In genomic region chr7:135646976-135647375, GRCm38 (mm10) we compare ENCODE assay signal across 24 mouse cellular contexts.
DNase-seq lines count a peak whose midpoint lies in the region; ATAC-seq and TF ChIP-seq lines count a peak whose summit lies in the region.
"Had no signal": no experiment of that assay in that cellular context is flagged by ENCODE, and none has a peak within 500 bp of the region (broad histone marks: within the 10 kb centered on the region; RNA-seq: fewer than 3 reads in every experiment).

No protein-coding gene starts in this region.

- no peak for DNase-seq in liver, postnatal 0 days
- DNase-seq in liver, embryonic 11.5 days (ENCODE audit: low spot score) = no peak
- peak; percentile 59 to 73 for DNase-seq in natural killer cell, adult 2 months (ENCODE audit: low spot score in 2 of 2)
- DNase-seq in thymus, postnatal 4 days = peak; percentile 60
- no peak for DNase-seq in hindbrain, embryonic 14.5 days (ENCODE audit: low spot score)
- no peak for DNase-seq in cerebellum, adult 18-20 months
- DNase-seq in heart, adult 18-20 months = no peak
- DNase-seq: adrenal gland, postnatal 14 days; cerebellum, adult 9-10 months; heart, postnatal 10 days; kidney, adult 8-10 months; kidney, postnatal 10 days; layer of hippocampus, postnatal 36 days; right cerebral cortex, postnatal 14 days; spleen, adult 18-20 months had no signal

- 0 out of 2 replicates have a peak, but pooled peaks cover 5% of the 10 kb centered on the region for H3K4me1 ChIP-seq in liver, postnatal 0 days (ENCODE audit: insufficient read depth)
- no peaks in the 10 kb centered on the region for H3K4me1 ChIP-seq in liver, embryonic 11.5 days (replicated peaks; ENCODE audit: control insufficient read depth, insufficient read depth, low read length)
- no peaks in the 10 kb centered on the region for H3K4me1 ChIP-seq in hindbrain, embryonic 14.5 days (replicated peaks; ENCODE audit: control insufficient read depth, insufficient read depth, low read length)
- H3K4me1 ChIP-seq: hindbrain, embryonic 10.5 days; limb, embryonic 12.5 days; liver, embryonic 12.5 days had no signal

- H3K9me3 ChIP-seq in liver, postnatal 0 days (ENCODE audit: low read length) = no peaks in the 10 kb centered on the region
- no peaks in the 10 kb centered on the region for H3K9me3 ChIP-seq in liver, embryonic 11.5 days (ENCODE audit: control insufficient read depth, low read length)
- no peaks in the 10 kb centered on the region for H3K9me3 ChIP-seq in hindbrain, embryonic 14.5 days (ENCODE audit: control insufficient read depth, low read length)
- H3K9me3 ChIP-seq: forebrain, embryonic 15.5 days; lung, embryonic 15.5 days had no signal

- H3K4me2 ChIP-seq in liver, postnatal 0 days (ENCODE audit: low read depth, low read length) = no peak overlapping the region
- no peak overlapping the region for H3K4me2 ChIP-seq in liver, embryonic 11.5 days
- no peak overlapping the region for H3K4me2 ChIP-seq in hindbrain, embryonic 14.5 days (replicated peaks)
- H3K4me2 ChIP-seq: forebrain, embryonic 15.5 days; heart, embryonic 11.5 days; limb, embryonic 12.5 days; liver, embryonic 12.5 days; lung, embryonic 15.5 days had no signal

- no peaks in the 10 kb centered on the region for H3K36me3 ChIP-seq in liver, postnatal 0 days (replicated peaks; ENCODE audit: insufficient read depth, low read length)
- H3K36me3 ChIP-seq in liver, embryonic 11.5 days (ENCODE audit: control insufficient read depth, insufficient read depth, low read length) = no peaks in the 10 kb centered on the region
- H3K36me3 ChIP-seq in hindbrain, embryonic 14.5 days (replicated peaks; ENCODE audit: control insufficient read depth, insufficient read depth) = no peaks in the 10 kb centered on the region
- H3K36me3 ChIP-seq: forebrain, embryonic 15.5 days; hindbrain, embryonic 10.5 days; limb, embryonic 12.5 days; lung, embryonic 15.5 days had no signal

- H3K4me3 ChIP-seq in liver, postnatal 0 days (ENCODE audit: low read depth, low read length) = no peak overlapping the region
- no peak overlapping the region for H3K4me3 ChIP-seq in liver, embryonic 11.5 days (ENCODE audit: low read depth, low read length)
- H3K4me3 ChIP-seq in hindbrain, embryonic 14.5 days (replicated peaks; ENCODE audit: low read length) = no peak overlapping the region
- H3K4me3 ChIP-seq: forebrain, embryonic 15.5 days; hindbrain, embryonic 10.5 days; limb, embryonic 12.5 days; liver, embryonic 12.5 days; lung, embryonic 15.5 days; myocyte had no signal

- WGBS in liver, postnatal 0 days (ENCODE audit: insufficient replicate concordance) = 83% methylated on average over 6 of the region's 6 CpGs
- 87% methylated on average over 6 of the region's 6 CpGs for WGBS in liver, embryonic 11.5 days
- WGBS in hindbrain, embryonic 14.5 days = 81% methylated on average over 6 of the region's 6 CpGs

- H3K27me3 ChIP-seq in liver, postnatal 0 days (ENCODE audit: insufficient read depth, low read length) = no peaks in the 10 kb centered on the region
- no peaks in the 10 kb centered on the region for H3K27me3 ChIP-seq in liver, embryonic 11.5 days (replicated peaks; ENCODE audit: control insufficient read depth, insufficient read depth, low read length)
- no peaks in the 10 kb centered on the region for H3K27me3 ChIP-seq in hindbrain, embryonic 14.5 days (ENCODE audit: control insufficient read depth, insufficient read depth, low read length)
- H3K27me3 ChIP-seq: forebrain, embryonic 15.5 days; limb, embryonic 12.5 days; liver, embryonic 12.5 days; lung, embryonic 15.5 days had no signal

- 0 out of 2 replicates have a peak overlapping the region, but pooled peaks have one; percentile 16 for H3K27ac ChIP-seq in liver, postnatal 0 days (ENCODE audit: low read depth)
- H3K27ac ChIP-seq in liver, embryonic 11.5 days (ENCODE audit: low read depth, low read length) = no peak overlapping the region
- H3K27ac ChIP-seq in hindbrain, embryonic 14.5 days = no peak overlapping the region
- H3K27ac ChIP-seq: forebrain, embryonic 15.5 days; hindbrain, embryonic 10.5 days; limb, embryonic 12.5 days; liver, embryonic 12.5 days; lung, embryonic 15.5 days had no signal

- no peak overlapping the region for H3K9ac ChIP-seq in liver, postnatal 0 days (replicated peaks)
- no peak overlapping the region for H3K9ac ChIP-seq in liver, embryonic 11.5 days (ENCODE audit: low read depth, low read length)
- H3K9ac ChIP-seq in hindbrain, embryonic 14.5 days = no peak overlapping the region
- H3K9ac ChIP-seq: forebrain, embryonic 15.5 days; limb, embryonic 12.5 days; liver, embryonic 12.5 days; lung, embryonic 15.5 days had no signal

- TF ChIP-seq CTCF in liver, postnatal 0 days (IDR thresholded peaks at IDR 0.05; ENCODE audit: low read depth) = no peak

- no peak for TF ChIP-seq EP300 in liver, postnatal 0 days (IDR thresholded peaks at IDR 0.05; ENCODE audit: low read depth)

- no peak for ATAC-seq in liver, postnatal 0 days
- no peak for ATAC-seq in liver, embryonic 11.5 days (replicated peaks; ENCODE audit: low FRiP score)
- peak; percentile 58 for ATAC-seq in activated CD4-positive, CD25-positive, alpha-beta regulatory T cell, adult 4 months
- no peak for ATAC-seq in hindbrain, embryonic 14.5 days (ENCODE audit: low FRiP score)
- ATAC-seq: forebrain, embryonic 15.5 days; liver, embryonic 12.5 days; midbrain, embryonic 16.5 days had no signal

Comparison
In these comparisons a context has a peak if more than half of its experiments do, and no peak if none do; other contexts are left out.
1. DNase-seq: peak in natural killer cell, adult 2 months (2 of 2) and thymus, postnatal 4 days (single experiment); none in liver, postnatal 0 days (single experiment), liver, embryonic 11.5 days (single experiment), hindbrain, embryonic 14.5 days (single experiment), cerebellum, adult 18-20 months (0 of 2) and heart, adult 18-20 months (0 of 2).